Mouse (Mus musculus) heart, embryonic 11.5 days (tissue): Measurements from ENCODE around the gene Olfr1506. TPM values are rescaled to one million over a fixed set of nuclear protein-coding genes. Genes with fewer than 3 reads are reported as not detected.

Experiments used
- polyA plus RNA-seq: library from polyadenylated mRNA; unstranded; fragments of >200 nt; fragmentation: Nextera tagmentation; extraction: Ambion mirVana; gene quantifications from 2 replicates; pipeline ENCODE4 v1.2.1, GENCODE M21; 2014

Olfr1506 gene
- polyA plus RNA-seq, 1 experiment from 2014 or later = not detected

Other genes with a start within 250 kb of the Olfr1506 start
- not detected in 2 replicates for gene Olfr1261, start 233.3 kb downstream of the Olfr1506 start, polyA plus RNA-seq
- gene Olfr1262, start 224.3 kb downstream of the Olfr1506 start, polyA plus RNA-seq = not detected in 2 replicates
- not detected in 2 replicates for gene Olfr1263, start 212.4 kb downstream of the Olfr1506 start, polyA plus RNA-seq
- not detected in 2 replicates for gene Olfr1264, start 198.9 kb downstream of the Olfr1506 start, polyA plus RNA-seq
- gene Olfr1265, start 189.2 kb downstream of the Olfr1506 start, polyA plus RNA-seq = not detected in 2 replicates
- not detected in 2 replicates for gene Olfr140, start 160.9 kb downstream of the Olfr1506 start, polyA plus RNA-seq
- not detected in 2 replicates for gene Olfr1269, start 103.1 kb downstream of the Olfr1506 start, polyA plus RNA-seq
- gene Olfr32, start 82.2 kb downstream of the Olfr1506 start, polyA plus RNA-seq = not detected in 2 replicates
- not detected in 2 replicates for gene Olfr1270, start 71.4 kb downstream of the Olfr1506 start, polyA plus RNA-seq
- gene Olfr142, start 33.1 kb upstream of the Olfr1506 start, polyA plus RNA-seq = not detected in 2 replicates
- gene Olfr1271, start 46.5 kb upstream of the Olfr1506 start, polyA plus RNA-seq = not detected in 2 replicates
- gene Olfr1272, start 68.3 kb upstream of the Olfr1506 start, polyA plus RNA-seq = not detected in 2 replicates
- 0.08 TPM in 1 of 2 replicates, not detected in the other for gene Gm13769, start 97.7 kb upstream of the Olfr1506 start, polyA plus RNA-seq
- not detected in 2 replicates for gene Olfr1274-ps, start 174.2 kb upstream of the Olfr1506 start, polyA plus RNA-seq